Mouse (Mus musculus) layer of hippocampus, postnatal 36 days (tissue): Measurements from ENCODE around the gene Tnr. TPM values are rescaled to one million over a fixed set of nuclear protein-coding genes. Genes with fewer than 3 reads are reported as not detected.
"Not testable (repeated sequence)": the region's sequence is repeated elsewhere in the genome, so short reads cannot be mapped to it uniquely, and the experiment has no call there.

Source experiments
- DNase-seq, 2 experiments: peaks; one replicate each; pipeline ENCODE4 v3.0.0; 2022
- total RNA-seq, 2 experiments: library from RNA; stranded (reverse); gene quantifications; 2 replicates each; pipeline ENCODE4 v1.2.3; 2021

Gene Tnr
- total RNA-seq, 2 experiments from 2014 or later: 150 to 178 TPM

GRCm38 (mm10) chr1:159966286-159966685, 442.7 kb downstream of the Tnr start:
- not testable (repeated sequence) for DNase-seq

GRCm38 (mm10) chr1:159968395-159968794, 444.8 kb downstream of the Tnr start:
- DNase-seq: no peak

DNA sequence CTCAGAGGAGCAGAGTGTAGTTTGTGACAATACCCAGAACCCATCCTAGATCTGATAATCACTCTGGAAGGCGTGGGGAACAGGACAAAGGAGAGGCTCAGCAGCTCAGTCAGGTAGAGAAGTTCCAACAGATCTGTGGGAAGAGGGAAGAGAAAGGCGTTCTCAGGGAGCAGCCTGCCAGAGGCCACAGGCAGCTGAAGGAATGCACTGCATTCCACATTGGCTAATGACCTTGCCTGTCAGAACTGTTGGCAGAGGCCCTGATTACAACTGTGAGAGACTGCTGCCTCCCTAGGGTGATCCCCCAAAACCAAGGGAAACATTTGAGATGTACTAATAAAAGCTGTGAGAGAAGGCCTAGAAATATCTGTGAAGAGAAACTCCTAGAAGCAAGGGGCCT, 454.2 kb downstream of the Tnr start:
- no peak for DNase-seq

GRCm38 (mm10) chr1:159979096-159979495, 455.5 kb downstream of the Tnr start:
- DNase-seq: no peak

DNA sequence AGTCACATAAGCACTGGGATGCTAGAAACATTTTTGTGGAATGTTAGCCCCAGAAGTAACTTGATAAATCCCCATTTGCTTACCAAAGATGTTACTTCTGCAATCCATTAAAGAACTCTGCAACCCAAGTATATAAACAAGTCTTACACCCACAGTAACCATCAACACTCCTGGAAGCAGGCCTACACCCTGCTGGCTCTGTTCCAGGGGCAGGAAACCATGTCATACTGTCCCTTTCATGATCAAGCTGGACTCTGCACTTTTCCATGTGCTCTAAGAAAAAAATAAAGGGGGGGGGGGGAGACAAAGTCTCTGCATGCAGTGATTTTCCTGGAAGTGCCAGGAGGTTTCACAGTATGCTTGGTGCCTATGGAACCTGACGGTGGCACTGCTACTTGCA, 456.8 kb downstream of the Tnr start:
- DNase-seq: no peak
